Mouse (Mus musculus): ENCODE measurements at regions not wholly inside any gene's neighbourhood (a gene's known extent, or its start where the extent isn't known, plus 50 kb on each side); places are given as distances from the start of the nearest gene placed in this dataset.

GRCm38 (mm10) chr9:6027272-6027671 lies 141.1 kb upstream of the Pdgfd start:
- Histone ChIP-seq H3K4me3 (replicated peaks) (no peak overlapping the region), H3K4me1 (replicated peaks) (no peaks in the 10 kb centered on the region), H3K4me2 (no peak overlapping the region), H3K27ac (no peak overlapping the region), H3K9me3 (replicated peaks) (no peaks in the 10 kb centered on the region), H3K27me3 (no peaks in the 10 kb centered on the region), H3K36me3 (no peaks in the 10 kb centered on the region), H3K9ac (no peak overlapping the region)
- DNase-seq (no peak), ATAC-seq (ENCODE audit: low read depth) (no peak)

GRCm38 (mm10) chr9:6066419-6066818 lies 102.0 kb upstream of the Pdgfd start:
- no peak overlapping the region for H3K4me2 ChIP-seq
- no peak overlapping the region for H3K4me3 ChIP-seq (replicated peaks)
- H3K27me3 ChIP-seq, result no peaks in the 10 kb centered on the region
- WGBS (ENCODE audit: insufficient replicate concordance), result 55% methylated on average over 2 of the region's 2 CpGs
- no peak for DNase-seq
- no peak for ATAC-seq (ENCODE audit: low read depth)
- H3K9ac ChIP-seq, result no peak overlapping the region
- H3K4me1 ChIP-seq (replicated peaks), result no peaks in the 10 kb centered on the region
- H3K9me3 ChIP-seq (replicated peaks), result no peaks in the 10 kb centered on the region
- H3K36me3 ChIP-seq, result no peaks in the 10 kb centered on the region
- no peak overlapping the region for H3K27ac ChIP-seq

GRCm38 (mm10) chr9:6067460-6067859 lies 100.9 kb upstream of the Pdgfd start:
- Histone ChIP-seq H3K4me2 (no peak overlapping the region), H3K36me3 (no peaks in the 10 kb centered on the region), H3K9me3 (replicated peaks) (no peaks in the 10 kb centered on the region), H3K27ac (no peak overlapping the region), H3K27me3 (no peaks in the 10 kb centered on the region), H3K4me3 (replicated peaks) (no peak overlapping the region), H3K4me1 (replicated peaks) (no peaks in the 10 kb centered on the region), H3K9ac (no peak overlapping the region)
- no peak for ATAC-seq (ENCODE audit: low read depth)
- no peak for DNase-seq
- WGBS (ENCODE audit: insufficient replicate concordance), result 53% methylated on average over 2 of the region's 2 CpGs

- 62% methylated on average over 6 of the region's 6 CpGs for WGBS (ENCODE audit: insufficient replicate concordance)
- Histone ChIP-seq H3K9me3 (replicated peaks) (no peaks in the 10 kb centered on the region), H3K27ac (no peak overlapping the region), H3K4me1 (replicated peaks) (no peaks in the 10 kb centered on the region), H3K27me3 (no peaks in the 10 kb centered on the region), H3K4me2 (no peak overlapping the region), H3K36me3 (no peaks in the 10 kb centered on the region), H3K9ac (no peak overlapping the region), H3K4me3 (replicated peaks) (no peak overlapping the region)
- DNase-seq (no peak), ATAC-seq (ENCODE audit: low read depth) (no peak)
These were observed 87.1 kb upstream of the Pdgfd start for GRCm38 (mm10) chr9:6081271-6081670.

- no peaks in the 10 kb centered on the region for H3K4me1 ChIP-seq (replicated peaks)
- no peak overlapping the region for H3K4me2 ChIP-seq
- H3K9me3 ChIP-seq (replicated peaks), result no peaks in the 10 kb centered on the region; the same call in 1 of the 2 replicates
- H3K27me3 ChIP-seq, result no peaks in the 10 kb centered on the region
- 46% methylated on average over 3 of the region's 3 CpGs for WGBS (ENCODE audit: insufficient replicate concordance)
- H3K4me3 ChIP-seq (replicated peaks), result no peak overlapping the region
- ATAC-seq (ENCODE audit: low read depth), result no peak
- H3K27ac ChIP-seq, result no peak overlapping the region
- no peak overlapping the region for H3K9ac ChIP-seq
- no peaks in the 10 kb centered on the region for H3K36me3 ChIP-seq
- DNase-seq, result no peak
These were observed 78.5 kb upstream of the Pdgfd start for GRCm38 (mm10) chr9:6089913-6090312.

- ATAC-seq (ENCODE audit: low read depth), result peak; percentile 80
These were observed 77.6 kb upstream of the Pdgfd start for GRCm38 (mm10) chr9:6090747-6091146.

GRCm38 (mm10) chr9:6108093-6108492 lies 60.3 kb upstream of the Pdgfd start:
- H3K9ac ChIP-seq, result no peak overlapping the region
- H3K4me2 ChIP-seq, result no peak overlapping the region
- 56% methylated on average over 1 of the region's 1 CpGs for WGBS (ENCODE audit: insufficient replicate concordance)
- H3K4me1 ChIP-seq (replicated peaks), result no peaks in the 10 kb centered on the region
- no peak for DNase-seq
- no peak overlapping the region for H3K27ac ChIP-seq
- no peaks in the 10 kb centered on the region for H3K9me3 ChIP-seq (replicated peaks)
- H3K27me3 ChIP-seq, result no peaks in the 10 kb centered on the region
- ATAC-seq (ENCODE audit: low read depth), result no peak
- H3K4me3 ChIP-seq (replicated peaks), result no peak overlapping the region
- no peaks in the 10 kb centered on the region for H3K36me3 ChIP-seq

More at GRCm38 (mm10) chr9:6090747-6091146, 77.6 kb upstream of the Pdgfd start:
- H3K4me3 ChIP-seq (replicated peaks), result no peak overlapping the region
- no peaks in the 10 kb centered on the region for H3K4me1 ChIP-seq (replicated peaks)
- WGBS (ENCODE audit: insufficient replicate concordance), result 26% methylated on average over 2 of the region's 2 CpGs
- H3K4me2 ChIP-seq, result no peak overlapping the region
- H3K36me3 ChIP-seq, result no peaks in the 10 kb centered on the region
- no peaks in the 10 kb centered on the region for H3K27me3 ChIP-seq
- H3K9ac ChIP-seq, result no peak overlapping the region
- no peaks in the 10 kb centered on the region; the same call in 1 of the 2 replicates for H3K9me3 ChIP-seq (replicated peaks)
- no peak for DNase-seq
- no peak overlapping the region for H3K27ac ChIP-seq
